Mouse (Mus musculus) kidney, adult 2 months (tissue): ENCODE measurements around the gene Lpp.

ENCODE experiments used
- CTCF ChIP-seq: fragments of 200-500 bp; conservative IDR thresholded peaks from 2 replicates; pipeline ENCODE4 v1.5.1; 2011; ENCODE audit warnings: low read depth, mild to moderate bottlenecking, control low read depth, low read length, moderate library complexity, mixed read lengths; ENCODE audit not compliant: insufficient read depth, insufficient read length
- POLR2A ChIP-seq: fragments of 200-500 bp; IDR thresholded peaks from one replicate; pipeline ENCODE4 v1.6.1; 2011; ENCODE audit warnings: low read depth, low read length, control low read depth

DNA sequence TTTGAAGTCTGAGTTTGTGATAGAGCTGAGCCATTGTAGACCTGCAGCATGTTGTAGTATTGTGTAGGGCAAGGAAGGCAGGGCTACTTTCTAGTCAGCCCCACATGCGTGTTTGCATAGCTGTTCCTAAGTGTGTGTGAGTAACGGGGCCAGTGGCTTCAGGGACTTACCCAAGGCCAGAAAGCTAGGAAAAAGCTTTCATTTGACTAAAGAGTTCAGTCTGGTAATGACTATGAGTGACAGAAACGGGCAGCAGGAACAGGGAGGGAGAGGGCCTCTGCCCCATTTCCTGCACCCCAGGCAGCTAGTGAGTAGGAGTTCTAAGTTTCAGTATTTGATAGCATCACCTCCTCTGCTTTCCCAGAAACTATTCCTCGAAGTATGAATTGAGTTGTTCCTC lies 113.4 kb downstream of the Lpp start:
- TF ChIP-seq CTCF (no peak), POLR2A (no peak)
